ENCODE assay signal across 17 mouse cellular contexts in the genomic region with DNA sequence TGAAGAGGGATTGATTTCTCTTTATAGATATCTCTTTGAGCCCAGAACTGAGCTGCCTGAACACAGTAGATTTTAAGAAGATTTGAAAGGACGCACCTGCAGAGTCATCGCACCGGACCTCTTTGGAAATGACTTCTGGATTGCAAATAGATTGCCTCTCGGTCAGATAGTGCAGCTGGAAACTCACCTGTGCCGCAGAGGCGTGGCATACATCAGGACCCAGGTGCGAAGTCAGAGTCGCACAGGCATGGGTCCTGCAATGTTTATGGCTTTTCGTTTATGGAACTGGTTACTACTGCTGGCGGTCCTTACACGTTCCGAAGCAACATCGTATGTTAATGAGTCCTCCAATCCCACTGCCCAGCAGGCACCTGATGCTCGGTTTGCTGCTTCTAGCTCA. TPM values are rescaled to one million over a fixed set of nuclear protein-coding genes. Genes with fewer than 3 reads are reported as not detected.
DNase-seq lines count a peak whose midpoint lies in the region; ATAC-seq and TF ChIP-seq lines count a peak whose summit lies in the region.
"Had no signal": no experiment of that assay in that cellular context is flagged by ENCODE, and none has a peak within 500 bp of the region (broad histone marks: within the 10 kb centered on the region; RNA-seq: fewer than 3 reads in every experiment).

No protein-coding gene starts in this region.

- no peaks in the 10 kb centered on the region for H3K36me3 ChIP-seq in hindbrain, embryonic 16.5 days (ENCODE audit: control insufficient read depth, insufficient read depth, low read length)
- H3K36me3 ChIP-seq in hindbrain, embryonic 12.5 days = no peaks in the 10 kb centered on the region
- no peaks in the 10 kb centered on the region for H3K36me3 ChIP-seq in lung, embryonic 15.5 days
- no peaks in the 10 kb centered on the region for H3K36me3 ChIP-seq in neural tube, embryonic 14.5 days (ENCODE audit: control insufficient read depth, insufficient read depth, low read length)
- H3K36me3 ChIP-seq: embryonic facial prominence, embryonic 13.5 days; G1E; limb, embryonic 15.5 days; midbrain, embryonic 12.5 days had no signal

- no peak overlapping the region for H3K27ac ChIP-seq in gastrocnemius, adult 2 months
- no peak overlapping the region for H3K27ac ChIP-seq in hindbrain, embryonic 16.5 days (ENCODE audit: low read depth, low read length)
- H3K27ac ChIP-seq in hindbrain, embryonic 12.5 days = no peak overlapping the region
- no peak overlapping the region for H3K27ac ChIP-seq in lung, embryonic 15.5 days
- no peak overlapping the region for H3K27ac ChIP-seq in neural tube, embryonic 14.5 days (ENCODE audit: low read depth, low read length)
- H3K27ac ChIP-seq: embryonic facial prominence, embryonic 13.5 days; limb, embryonic 15.5 days; midbrain, embryonic 12.5 days had no signal

- peak overlapping the region; percentile 51 for H3K4me2 ChIP-seq in hindbrain, embryonic 16.5 days (ENCODE audit: low read length)
- H3K4me2 ChIP-seq in hindbrain, embryonic 12.5 days (replicated peaks) = no peak overlapping the region
- H3K4me2 ChIP-seq in lung, embryonic 15.5 days = peak overlapping the region; percentile 28; the same call in 1 of the 2 replicates
- H3K4me2 ChIP-seq in neural tube, embryonic 14.5 days (ENCODE audit: low read depth, low read length) = no peak overlapping the region
- H3K4me2 ChIP-seq: limb, embryonic 15.5 days; midbrain, embryonic 12.5 days had no signal

- intact Hi-C loops in gastrocnemius, adult 2 months (cut with DNase I) = no loop called here

- no peak for DNase-seq in gastrocnemius, adult 2 months
- no peak for DNase-seq in gastrocnemius, postnatal 25 days
- DNase-seq in lung, postnatal 14 days = no peak
- no peak for DNase-seq in ovary, adult 18-20 months (ENCODE audit: low spot score)

- no peak for TF ChIP-seq CTCF in gastrocnemius, adult 2 months (IDR thresholded peaks at IDR 0.05)

- H3K4me1 ChIP-seq in hindbrain, embryonic 16.5 days (ENCODE audit: control insufficient read depth, insufficient read depth, low read depth, low read length) = no peaks in the 10 kb centered on the region
- no peaks in the 10 kb centered on the region for H3K4me1 ChIP-seq in hindbrain, embryonic 12.5 days
- no peaks in the 10 kb centered on the region for H3K4me1 ChIP-seq in lung, embryonic 15.5 days
- no peaks in the 10 kb centered on the region for H3K4me1 ChIP-seq in neural tube, embryonic 14.5 days (ENCODE audit: control insufficient read depth, insufficient read depth, low read length)
- H3K4me1 ChIP-seq: limb, embryonic 15.5 days; midbrain, embryonic 12.5 days had no signal

- no peak overlapping the region for H3K9ac ChIP-seq in hindbrain, embryonic 16.5 days (ENCODE audit: low read depth, low read length)
- no peak overlapping the region for H3K9ac ChIP-seq in hindbrain, embryonic 12.5 days
- no peak overlapping the region for H3K9ac ChIP-seq in lung, embryonic 15.5 days
- H3K9ac ChIP-seq in neural tube, embryonic 14.5 days (replicated peaks; ENCODE audit: low read depth, low read length) = no peak overlapping the region
- H3K9ac ChIP-seq: embryonic facial prominence, embryonic 13.5 days; forebrain, postnatal 0 days; limb, embryonic 15.5 days; midbrain, embryonic 12.5 days had no signal

- no peaks in the 10 kb centered on the region for H3K9me3 ChIP-seq in hindbrain, embryonic 16.5 days (ENCODE audit: control insufficient read depth, low read length)
- no peaks in the 10 kb centered on the region for H3K9me3 ChIP-seq in hindbrain, embryonic 12.5 days (replicated peaks)
- no peaks in the 10 kb centered on the region for H3K9me3 ChIP-seq in lung, embryonic 15.5 days
- H3K9me3 ChIP-seq in neural tube, embryonic 14.5 days (ENCODE audit: control insufficient read depth, low read length) = no peaks in the 10 kb centered on the region
- H3K9me3 ChIP-seq: embryonic facial prominence, embryonic 13.5 days; G1E; limb, embryonic 15.5 days; midbrain, embryonic 12.5 days had no signal

- peak overlapping the region; percentile 42 for H3K4me3 ChIP-seq in gastrocnemius, adult 2 months
- no peak overlapping the region; the same call in 1 of the 2 replicates for H3K4me3 ChIP-seq in hindbrain, embryonic 16.5 days (ENCODE audit: low read length)
- H3K4me3 ChIP-seq in hindbrain, embryonic 12.5 days = no peak overlapping the region
- no peak overlapping the region for H3K4me3 ChIP-seq in lung, embryonic 15.5 days
- no peak overlapping the region for H3K4me3 ChIP-seq in neural tube, embryonic 14.5 days (ENCODE audit: low read depth, low read length)
- H3K4me3 ChIP-seq: embryonic facial prominence, embryonic 13.5 days; limb, embryonic 15.5 days; midbrain, embryonic 12.5 days had no signal

- ATAC-seq in hindbrain, embryonic 16.5 days = no peak
- ATAC-seq in hindbrain, embryonic 12.5 days (ENCODE audit: low FRiP score) = no peak
- no peak for ATAC-seq in lung, embryonic 15.5 days (ENCODE audit: borderline replicate concordance, extremely low read depth, low FRiP score, low TSS enrichment)
- ATAC-seq in neural tube, embryonic 14.5 days (ENCODE audit: low read depth) = peak; percentile 38; the same call in 1 of the 2 replicates
- ATAC-seq: CD4-positive, CD25-positive, alpha-beta regulatory T cell, adult 4 months; forebrain, postnatal 0 days had no signal

- H3K27me3 ChIP-seq in hindbrain, embryonic 16.5 days (replicated peaks; ENCODE audit: control insufficient read depth, insufficient read depth, low read length) = no peaks in the 10 kb centered on the region
- H3K27me3 ChIP-seq in hindbrain, embryonic 12.5 days = no peaks in the 10 kb centered on the region
- peaks cover 7% of the 10 kb centered on the region; the same call in 1 of the 2 replicates for H3K27me3 ChIP-seq in lung, embryonic 15.5 days
- no peaks in the 10 kb centered on the region for H3K27me3 ChIP-seq in neural tube, embryonic 14.5 days (ENCODE audit: control insufficient read depth, insufficient read depth, low read length)
- H3K27me3 ChIP-seq: midbrain, embryonic 12.5 days had no signal

- 73% methylated on average over 14 of the region's 14 CpGs for WGBS in hindbrain, embryonic 16.5 days
- WGBS in hindbrain, embryonic 12.5 days = 73% methylated on average over 14 of the region's 14 CpGs
- 60% methylated on average over 14 of the region's 14 CpGs for WGBS in lung, embryonic 15.5 days
- 71% methylated on average over 14 of the region's 14 CpGs for WGBS in neural tube, embryonic 14.5 days

RNA-seq across cellular contexts. Expression of a gene that starts 0.4 kb away (rescaled TPM):
- total RNA-seq in gastrocnemius, adult 2 months (2021) = under 1 TPM; 0.64 to 0.97 TPM
- total RNA-seq in gastrocnemius, postnatal 25 days (2021) = under 1 TPM; 0.19 to 0.77 TPM
- 0.24 TPM in 1 of 2 replicates, not detected in the other for polyA plus RNA-seq in hindbrain, embryonic 16.5 days (2015; fragmentation: Nextera tagmentation; extraction: Ambion mirVana)
- polyA plus RNA-seq in hindbrain, embryonic 12.5 days (2016; fragmentation: Nextera tagmentation; extraction: Ambion mirVana) = 0.26 TPM in 1 of 2 replicates, not detected in the other
- not detected in 2 replicates for polyA plus RNA-seq in lung, embryonic 15.5 days (2015; fragmentation: Nextera tagmentation; extraction: Ambion mirVana)
- polyA plus RNA-seq in neural tube, embryonic 14.5 days (2014; fragmentation: Nextera tagmentation; extraction: Ambion mirVana) = not detected in 2 replicates
- total RNA-seq: G1E had no signal
- polyA plus RNA-seq: CD4-positive, CD25-positive, alpha-beta regulatory T cell, adult 4 months; embryonic facial prominence, embryonic 13.5 days; G1E; heart, embryonic 11.5 days; limb, embryonic 15.5 days; liver, embryonic 16.5 days; midbrain, embryonic 12.5 days; neural tube, embryonic 11.5 days had no signal

Comparison
In these comparisons a context has a peak if more than half of its experiments do, and no peak if none do; other contexts are left out.
1. H3K4me2 ChIP-seq: peak in hindbrain, embryonic 16.5 days (single experiment) and lung, embryonic 15.5 days (single experiment); none in hindbrain, embryonic 12.5 days (single experiment) and neural tube, embryonic 14.5 days (single experiment).